Mouse (Mus musculus) neutrophil, adult 83 days (primary cell): ENCODE results near the gene Lbh. TPM values are rescaled to one million over a fixed set of nuclear protein-coding genes. Genes with fewer than 3 reads are reported as not detected.

Experiments used
- total RNA-seq, 2 experiments: library from RNA; stranded (reverse); gene quantifications; one replicate each; pipeline ENCODE4 v1.2.4; 2023

Lbh gene
- total RNA-seq = 10 to 100 TPM; 50.2 to 50.3 TPM

DNA sequence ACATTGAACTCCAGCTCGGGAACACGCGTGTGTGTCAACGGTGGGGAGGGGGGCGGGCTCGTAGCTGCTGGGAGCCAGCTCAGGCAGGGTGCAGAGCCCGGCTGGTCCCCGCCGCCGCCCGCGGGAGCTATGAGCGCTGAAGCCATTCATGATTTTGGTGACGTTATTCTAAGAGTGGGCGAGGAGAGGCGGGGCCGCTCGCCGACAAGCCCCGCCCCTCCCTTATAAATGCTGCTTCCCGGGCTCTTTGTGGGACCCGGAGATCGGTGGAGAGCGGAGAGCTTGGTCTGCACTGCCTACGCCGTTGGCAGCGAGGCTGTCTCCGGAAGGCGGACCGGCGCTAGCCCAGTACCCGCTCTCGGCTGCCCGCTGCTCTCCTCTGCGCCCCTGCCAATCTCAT is at the start of gene Lbh:
Gene Lbh (plus strand): TSS at position 253 of the 400 bp plus-strand sequence.

Other genes with a start within 250 kb of the Lbh start
- 100 to 1,000 TPM; 122 to 137 TPM for gene Ypel5, start 81.9 kb upstream of the Lbh start, total RNA-seq
- 10 to 100 TPM in 1 of 2 experiments, 1 to 10 TPM in 1; 9.6 to 10.7 TPM for gene Lclat1, start 189.7 kb downstream of the Lbh start, total RNA-seq